Mouse (Mus musculus): ENCODE data around the gene Fgf16. TPM values are rescaled to one million over a fixed set of nuclear protein-coding genes. Genes with fewer than 3 reads are reported as not detected.

Gene Fgf16
- polyA plus RNA-seq, 1 experiment from 2014 or later: not detected

Other genes starting within 250 kb of the Fgf16 start
- 196 and 214 TPM in 2 replicates for gene Atrx, start 165.1 kb downstream of the Fgf16 start, polyA plus RNA-seq (2014; fragmentation: Nextera tagmentation; extraction: Ambion mirVana)
- 44.9 and 45.9 TPM in 2 replicates for gene Magt1, start 247.6 kb downstream of the Fgf16 start, polyA plus RNA-seq (2014; fragmentation: Nextera tagmentation; extraction: Ambion mirVana)